Mouse (Mus musculus): Measurements from ENCODE around the gene Ankrd54. TPM values are rescaled to one million over a fixed set of nuclear protein-coding genes. Genes with fewer than 3 reads are reported as not detected.

Gene Ankrd54
- 56.3 and 59.7 TPM in 2 replicates for polyA plus RNA-seq (2014; fragmentation: Nextera tagmentation; extraction: Ambion mirVana)

- DNase-seq (ENCODE audit: low spot score) (peak; percentile 96), ATAC-seq (ENCODE audit: low FRiP score) (peak; percentile 100)
- Histone ChIP-seq H3K4me3 (ENCODE audit: low read depth, low read length) (peak within 1 kb of the TSS; percentile 95), H3K4me1 (replicated peaks; ENCODE audit: control insufficient read depth, insufficient read depth, low read length) (no peaks in the 10 kb centered on the region; the same call in 1 of the 2 replicates), H3K9me3 (ENCODE audit: control insufficient read depth, low read length) (no peaks in the 10 kb centered on the region), H3K36me3 (ENCODE audit: control insufficient read depth, insufficient read depth, low read length) (peaks cover 8% of the 10 kb centered on the region; the same call in 1 of the 2 replicates), H3K4me2 (replicated peaks; ENCODE audit: low read depth, low read length) (peak within 1 kb of the TSS; percentile 74), H3K9ac (ENCODE audit: low read depth, low read length) (peak within 1 kb of the TSS; percentile 88), H3K27me3 (ENCODE audit: control insufficient read depth, insufficient read depth, low read length) (no peaks in the 10 kb centered on the region), H3K27ac (ENCODE audit: low read depth, low read length) (peak within 1 kb of the TSS; percentile 63)
- under 1% methylated on average over 80 of the region's 80 CpGs for WGBS
Measured at GRCm38 (mm10) chr15:79062376-79063159, at the start of gene Ankrd54. Ankrd54 (minus strand) TSS chr15:79062893.

- Histone ChIP-seq H3K4me1 (replicated peaks; ENCODE audit: control insufficient read depth, insufficient read depth, low read length) (peaks cover 5% of the 10 kb centered on the region; the same call in 1 of the 2 replicates), H3K27me3 (ENCODE audit: control insufficient read depth, insufficient read depth, low read length) (peaks cover 3% of the 10 kb centered on the region; the same call in 1 of the 2 replicates), H3K9ac (ENCODE audit: low read depth, low read length) (no peak overlapping the region), H3K27ac (ENCODE audit: low read depth, low read length) (no peak overlapping the region), H3K4me3 (ENCODE audit: low read depth, low read length) (no peak overlapping the region), H3K9me3 (ENCODE audit: control insufficient read depth, low read length) (no peaks in the 10 kb centered on the region), H3K4me2 (replicated peaks; ENCODE audit: low read depth, low read length) (no peak overlapping the region), H3K36me3 (ENCODE audit: control insufficient read depth, insufficient read depth, low read length) (no peaks in the 10 kb centered on the region)
- 90% methylated on average over 3 of the region's 4 CpGs for WGBS
- ATAC-seq (ENCODE audit: low FRiP score) = no peak
- no peak for DNase-seq (ENCODE audit: low spot score)
Measured at GRCm38 (mm10) chr15:79111774-79112173, 49.1 kb upstream of the Ankrd54 start.

GRCm38 (mm10) chr15:79110528-79110927, 47.8 kb upstream of the Ankrd54 start:
- H3K9ac ChIP-seq (ENCODE audit: low read depth, low read length) = no peak overlapping the region
- DNase-seq (ENCODE audit: low spot score) (no peak), ATAC-seq (ENCODE audit: low FRiP score) (no peak)
- H3K9me3 ChIP-seq (ENCODE audit: control insufficient read depth, low read length) = no peaks in the 10 kb centered on the region
- no peaks in the 10 kb centered on the region for H3K36me3 ChIP-seq (ENCODE audit: control insufficient read depth, insufficient read depth, low read length)
- H3K27me3 ChIP-seq (ENCODE audit: control insufficient read depth, insufficient read depth, low read length) = peaks cover 3% of the 10 kb centered on the region; the same call in 1 of the 2 replicates
- H3K27ac ChIP-seq (ENCODE audit: low read depth, low read length) = no peak overlapping the region
- peaks cover 5% of the 10 kb centered on the region; the same call in 1 of the 2 replicates for H3K4me1 ChIP-seq (replicated peaks; ENCODE audit: control insufficient read depth, insufficient read depth, low read length)
- H3K4me2 ChIP-seq (replicated peaks; ENCODE audit: low read depth, low read length) = no peak overlapping the region; the same call in 1 of the 2 replicates
- 76% methylated on average over 2 of the region's 2 CpGs for WGBS
- no peak overlapping the region for H3K4me3 ChIP-seq (ENCODE audit: low read depth, low read length)

- Histone ChIP-seq H3K27ac (ENCODE audit: low read depth, low read length) (no peak overlapping the region), H3K36me3 (ENCODE audit: control insufficient read depth, insufficient read depth, low read length) (no peaks in the 10 kb centered on the region), H3K9me3 (ENCODE audit: control insufficient read depth, low read length) (no peaks in the 10 kb centered on the region), H3K9ac (ENCODE audit: low read depth, low read length) (peak overlapping the region; percentile 88), H3K4me2 (replicated peaks; ENCODE audit: low read depth, low read length) (peak overlapping the region; percentile 93), H3K4me3 (ENCODE audit: low read depth, low read length) (peak overlapping the region; percentile 75), H3K27me3 (ENCODE audit: control insufficient read depth, insufficient read depth, low read length) (peaks cover 3% of the 10 kb centered on the region; the same call in 1 of the 2 replicates), H3K4me1 (replicated peaks; ENCODE audit: control insufficient read depth, insufficient read depth, low read length) (peaks cover 5% of the 10 kb centered on the region; the same call in 1 of the 2 replicates)
- ATAC-seq (ENCODE audit: low FRiP score) (no peak), DNase-seq (ENCODE audit: low spot score) (peak; percentile 19)
- 21% methylated on average over 9 of the region's 9 CpGs for WGBS
Measured at GRCm38 (mm10) chr15:79110031-79110430, 47.3 kb upstream of the Ankrd54 start.

GRCm38 (mm10) chr15:79109321-79109934, 46.7 kb upstream of the Ankrd54 start:
- Histone ChIP-seq H3K4me1 (replicated peaks; ENCODE audit: control insufficient read depth, insufficient read depth, low read length) (peaks cover 5% of the 10 kb centered on the region; the same call in 1 of the 2 replicates), H3K27ac (ENCODE audit: low read depth, low read length) (peak overlapping the region; percentile 72), H3K9ac (ENCODE audit: low read depth, low read length) (peak overlapping the region; percentile 88), H3K4me2 (replicated peaks; ENCODE audit: low read depth, low read length) (peak overlapping the region; percentile 93), H3K27me3 (ENCODE audit: control insufficient read depth, insufficient read depth, low read length) (peaks cover 3% of the 10 kb centered on the region; the same call in 1 of the 2 replicates), H3K9me3 (ENCODE audit: control insufficient read depth, low read length) (no peaks in the 10 kb centered on the region), H3K4me3 (ENCODE audit: low read depth, low read length) (peak overlapping the region; percentile 75), H3K36me3 (ENCODE audit: control insufficient read depth, insufficient read depth, low read length) (no peaks in the 10 kb centered on the region)
- DNase-seq (ENCODE audit: low spot score) (no peak), ATAC-seq (ENCODE audit: low FRiP score) (peak; percentile 73)
- WGBS = 1% methylated on average over 46 of the region's 46 CpGs

- peaks cover 3% of the 10 kb centered on the region; the same call in 1 of the 2 replicates for H3K27me3 ChIP-seq (ENCODE audit: control insufficient read depth, insufficient read depth, low read length)
- WGBS = 1% methylated on average over 45 of the region's 85 CpGs
- H3K4me2 ChIP-seq (replicated peaks; ENCODE audit: low read depth, low read length) = peak within 1 kb of the TSS; percentile 93
- H3K4me3 ChIP-seq (ENCODE audit: low read depth, low read length) = peak within 1 kb of the TSS; percentile 75
- H3K27ac ChIP-seq (ENCODE audit: low read depth, low read length) = peak within 1 kb of the TSS; percentile 72
- ATAC-seq (ENCODE audit: low FRiP score) = peak; percentile 83
- peak; percentile 76 for DNase-seq (ENCODE audit: low spot score)
- peak within 1 kb of the TSS; percentile 88 for H3K9ac ChIP-seq (ENCODE audit: low read depth, low read length)
- H3K9me3 ChIP-seq (ENCODE audit: control insufficient read depth, low read length) = no peaks in the 10 kb centered on the region
- H3K36me3 ChIP-seq (ENCODE audit: control insufficient read depth, insufficient read depth, low read length) = no peaks in the 10 kb centered on the region
- H3K4me1 ChIP-seq (replicated peaks; ENCODE audit: control insufficient read depth, insufficient read depth, low read length) = peaks cover 5% of the 10 kb centered on the region; the same call in 1 of the 2 replicates
Measured at GRCm38 (mm10) chr15:79108421-79109320, 46.0 kb upstream of the Ankrd54 start, which contains the start of gene Micall1. Micall1 (plus strand) TSS chr15:79108898.

GRCm38 (mm10) chr15:79107966-79108365, 45.3 kb upstream of the Ankrd54 start:
- 26% methylated on average over 7 of the region's 7 CpGs for WGBS
- no peak for DNase-seq (ENCODE audit: low spot score)
- peak overlapping the region; percentile 75 for H3K4me3 ChIP-seq (ENCODE audit: low read depth, low read length)

GRCm38 (mm10) chr15:79105804-79106203, 43.1 kb upstream of the Ankrd54 start:
- DNase-seq (ENCODE audit: low spot score) (no peak), ATAC-seq (ENCODE audit: low FRiP score) (no peak)
- WGBS = 49% methylated on average over 2 of the region's 2 CpGs
- H3K4me3 ChIP-seq (ENCODE audit: low read depth, low read length) = no peak overlapping the region
- no peak overlapping the region for H3K27ac ChIP-seq (ENCODE audit: low read depth, low read length)
- H3K4me2 ChIP-seq (replicated peaks; ENCODE audit: low read depth, low read length) = no peak overlapping the region
- no peaks in the 10 kb centered on the region for H3K9me3 ChIP-seq (ENCODE audit: control insufficient read depth, low read length)
- H3K27me3 ChIP-seq (ENCODE audit: control insufficient read depth, insufficient read depth, low read length) = peaks cover 3% of the 10 kb centered on the region; the same call in 1 of the 2 replicates
- H3K36me3 ChIP-seq (ENCODE audit: control insufficient read depth, insufficient read depth, low read length) = no peaks in the 10 kb centered on the region
- no peak overlapping the region for H3K9ac ChIP-seq (ENCODE audit: low read depth, low read length)
- peaks cover 5% of the 10 kb centered on the region; the same call in 1 of the 2 replicates for H3K4me1 ChIP-seq (replicated peaks; ENCODE audit: control insufficient read depth, insufficient read depth, low read length)

More at GRCm38 (mm10) chr15:79107966-79108365, 45.3 kb upstream of the Ankrd54 start:
- peaks cover 5% of the 10 kb centered on the region; the same call in 1 of the 2 replicates for H3K4me1 ChIP-seq (replicated peaks; ENCODE audit: control insufficient read depth, insufficient read depth, low read length)
- H3K9ac ChIP-seq (ENCODE audit: low read depth, low read length) = no peak overlapping the region; the same call in 1 of the 2 replicates
- ATAC-seq (ENCODE audit: low FRiP score) = no peak
- H3K27me3 ChIP-seq (ENCODE audit: control insufficient read depth, insufficient read depth, low read length) = peaks cover 3% of the 10 kb centered on the region; the same call in 1 of the 2 replicates
- H3K36me3 ChIP-seq (ENCODE audit: control insufficient read depth, insufficient read depth, low read length) = no peaks in the 10 kb centered on the region
- H3K9me3 ChIP-seq (ENCODE audit: control insufficient read depth, low read length) = no peaks in the 10 kb centered on the region
- H3K4me2 ChIP-seq (replicated peaks; ENCODE audit: low read depth, low read length) = no peak overlapping the region; the same call in 1 of the 2 replicates
- H3K27ac ChIP-seq (ENCODE audit: low read depth, low read length) = no peak overlapping the region

Data from hindbrain, embryonic 11.5 days (tissue).